Mouse (Mus musculus): ENCODE data around the gene Mgat5.

Mgat5 gene

GRCm38 (mm10) chr1:127395724-127396123, 190.9 kb downstream of the Mgat5 start:
- DNase-seq = no peak

GRCm38 (mm10) chr1:127396569-127397349, 191.9 kb downstream of the Mgat5 start:
- DNase-seq = peak in 1 of 2 experiments; percentile 33

- peak in 1 of 2 experiments; percentile 53 for DNase-seq
These were observed 192.6 kb downstream of the Mgat5 start for GRCm38 (mm10) chr1:127397396-127397795.

- peak in 1 of 2 experiments; percentile 48 for DNase-seq
These were observed 193.4 kb downstream of the Mgat5 start for GRCm38 (mm10) chr1:127398186-127398585.

- no peak for DNase-seq
These were observed 195.4 kb downstream of the Mgat5 start for GRCm38 (mm10) chr1:127400198-127400597.

- DNase-seq = peak in 1 of 2 experiments; percentile 42
These were observed 195.9 kb downstream of the Mgat5 start for GRCm38 (mm10) chr1:127400666-127401065.

GRCm38 (mm10) chr1:127404655-127405054, 199.8 kb downstream of the Mgat5 start:
- DNase-seq = no peak

GRCm38 (mm10) chr1:127408957-127409423, 204.2 kb downstream of the Mgat5 start:
- no peak for DNase-seq

- peak; percentile 34 to 52 for DNase-seq
These were observed 204.7 kb downstream of the Mgat5 start for GRCm38 (mm10) chr1:127409512-127409911.

- no peak for DNase-seq
These were observed 209.7 kb downstream of the Mgat5 start for GRCm38 (mm10) chr1:127414500-127414899.

- no peak for DNase-seq
These were observed 211.1 kb downstream of the Mgat5 start for GRCm38 (mm10) chr1:127415896-127416295.

GRCm38 (mm10) chr1:127416971-127417370, 212.2 kb downstream of the Mgat5 start:
- DNase-seq = no peak

GRCm38 (mm10) chr1:127418916-127419575, 214.2 kb downstream of the Mgat5 start:
- DNase-seq = peak in 1 of 2 experiments; percentile 57

GRCm38 (mm10) chr1:127419581-127419980, 214.8 kb downstream of the Mgat5 start:
- DNase-seq = no peak

GRCm38 (mm10) chr1:127420383-127420782, 215.6 kb downstream of the Mgat5 start:
- peak; percentile 52 to 72 for DNase-seq

- no peak for DNase-seq
These were observed 216.0 kb downstream of the Mgat5 start for GRCm38 (mm10) chr1:127420795-127421194.

- DNase-seq = no peak
These were observed 217.8 kb downstream of the Mgat5 start for GRCm38 (mm10) chr1:127422565-127422964.

- no peak for DNase-seq
These were observed 220.3 kb downstream of the Mgat5 start for GRCm38 (mm10) chr1:127425021-127425532.

GRCm38 (mm10) chr1:127430290-127430689, 225.5 kb downstream of the Mgat5 start:
- no peak for DNase-seq

GRCm38 (mm10) chr1:127434829-127435228, 230.0 kb downstream of the Mgat5 start:
- no peak for DNase-seq

- no peak for DNase-seq
These were observed 232.3 kb downstream of the Mgat5 start for GRCm38 (mm10) chr1:127437091-127437490.

- DNase-seq = no peak
These were observed 234.7 kb downstream of the Mgat5 start for GRCm38 (mm10) chr1:127439452-127439891.

GRCm38 (mm10) chr1:127441007-127441406, 236.2 kb downstream of the Mgat5 start:
- no peak for DNase-seq

- no peak for DNase-seq
These were observed 236.9 kb downstream of the Mgat5 start for GRCm38 (mm10) chr1:127441736-127442135.

All from kidney, postnatal 4 days (tissue).